Mouse (Mus musculus) G1E (cell line): ENCODE results near the gene Soga3. TPM values are rescaled to one million over a fixed set of nuclear protein-coding genes. Genes with fewer than 3 reads are reported as not detected.

Experiments used
- ATAC-seq: 2 replicates; pipeline ENCODE4 v1.8.0; 2016; ENCODE audit warnings: mild to moderate bottlenecking; ENCODE audit not compliant: insufficient number of reproducible peaks, poor library complexity, low FRiP score, severe bottlenecking; ENCODE audit errors: extremely low read depth
- DNase-seq: peaks from one replicate; pipeline ENCODE4 v3.0.0; 2012; ENCODE audit warnings: low spot score
- H3K27me3 ChIP-seq: 2 replicates; pipeline ENCODE4 v1.6.1; 2012; ENCODE audit warnings: mild to moderate bottlenecking, low read length, inconsistent platforms; ENCODE audit not compliant: insufficient read depth
- H3K36me3 ChIP-seq: replicated peaks from 2 replicates; pipeline ENCODE3; 2012; ENCODE audit warnings: mild to moderate bottlenecking, inconsistent platforms
- H3K4me1 ChIP-seq: 2 replicates; pipeline ENCODE4 v1.6.1; 2012; ENCODE audit warnings: low read depth, low read length, inconsistent platforms, mixed read lengths; ENCODE audit not compliant: insufficient read depth
- H3K4me3 ChIP-seq: 2 replicates; pipeline ENCODE4 v1.5.1; 2012; ENCODE audit warnings: low read depth, mild to moderate bottlenecking, inconsistent platforms, low read length, moderate library complexity, mixed read lengths
- H3K9me3 ChIP-seq: replicated peaks from 2 replicates; pipeline ENCODE4 v1.6.1; 2012; ENCODE audit warnings: inconsistent platforms
- CTCF ChIP-seq: IDR thresholded peaks from 2 replicates; pipeline ENCODE4 v1.5.1; 2012; ENCODE audit warnings: low read depth, low read length, inconsistent platforms, mixed read lengths
- GATA1 ChIP-seq: IDR thresholded peaks from 2 replicates; pipeline ENCODE4 v1.6.1; 2012; ENCODE audit warnings: borderline replicate concordance, low read length, inconsistent platforms, mixed read lengths
- GATA2 ChIP-seq: IDR thresholded peaks from 2 replicates; pipeline ENCODE4 v1.6.1; 2012; ENCODE audit warnings: low read depth, low read length, inconsistent platforms, borderline replicate concordance
- POLR2AphosphoS5 ChIP-seq: IDR thresholded peaks from 2 replicates; pipeline ENCODE4 v1.6.1; 2012; ENCODE audit warnings: low read depth, low read length, inconsistent platforms; ENCODE audit not compliant: insufficient replicate concordance
- TAL1 ChIP-seq: conservative IDR thresholded peaks from 2 replicates; pipeline ENCODE4 v1.6.1; 2012; ENCODE audit warnings: low read depth, low read length, inconsistent platforms, mixed read lengths
- polyA plus RNA-seq: library from polyadenylated mRNA; stranded (reverse); fragments of >175 nt; gene quantifications from 2 replicates; pipeline ENCODE4 v1.2.3, GENCODE M21; 2012
- total RNA-seq, 2 experiments: library from RNA; stranded (forward) in 1 of 2; stranded (reverse) in 1 of 2; fragments of 200-1000 nt in 1 of 2; fragments of >200 nt in 1 of 2; fragmentation: Nextera tagmentation in 1 of 2; gene quantifications; 2 replicates each; pipeline ENCODE4 v1.2.3; 2014 to 2017

Soga3 gene
- total RNA-seq (2014; fragmentation: Nextera tagmentation), result 2.0 TPM in 2 replicates
- 1.3 and 2.2 TPM in 2 replicates for total RNA-seq (2017)
- 11.7 and 17.6 TPM in 2 replicates for polyA plus RNA-seq

GRCm38 (mm10) chr10:29143566-29144335 lies at the start of gene Soga3:
Gene Soga3, plus strand, starts transcription at chr10:29143839.
- Histone ChIP-seq H3K4me3 (peak within 1 kb of the TSS; percentile 71), H3K36me3 (peaks cover 4% of the 10 kb centered on the region), H3K27me3 (peaks cover 8% of the 10 kb centered on the region; the same call in 1 of the 2 replicates), H3K9me3 (no peaks in the 10 kb centered on the region), H3K4me1 (peaks cover 27% of the 10 kb centered on the region)
- TF ChIP-seq CTCF (no peak), GATA2 (no peak), TAL1 (no peak), POLR2AphosphoS5 (no peak), GATA1 (no peak)
- peak; percentile 10 for DNase-seq
- ATAC-seq, result no peak

- Histone ChIP-seq H3K36me3 (no peaks in the 10 kb centered on the region), H3K9me3 (no peaks in the 10 kb centered on the region), H3K4me1 (no peaks in the 10 kb centered on the region), H3K27me3 (no peaks in the 10 kb centered on the region), H3K4me3 (no peak overlapping the region)
- ATAC-seq (no peak), DNase-seq (no peak)
- TF ChIP-seq CTCF (peak; percentile 18; the same call in 1 of the 2 replicates), GATA1 (no peak)
Observed at GRCm38 (mm10) chr10:29106962-29107361, 36.7 kb upstream of the Soga3 start.

GRCm38 (mm10) chr10:29142556-29143105 lies 1.0 kb upstream of the Soga3 start:
- Histone ChIP-seq H3K4me1 (peaks cover 21% of the 10 kb centered on the region), H3K27me3 (peaks cover 8% of the 10 kb centered on the region; the same call in 1 of the 2 replicates), H3K36me3 (no peaks in the 10 kb centered on the region), H3K4me3 (no peak overlapping the region), H3K9me3 (no peaks in the 10 kb centered on the region)
- DNase-seq (no peak), ATAC-seq (no peak)
- TF ChIP-seq GATA2, result no peak
- TF ChIP-seq TAL1, result no peak
- no peak for TF ChIP-seq CTCF
- TF ChIP-seq POLR2AphosphoS5, result no peak
- TF ChIP-seq GATA1, result no peak

DNA sequence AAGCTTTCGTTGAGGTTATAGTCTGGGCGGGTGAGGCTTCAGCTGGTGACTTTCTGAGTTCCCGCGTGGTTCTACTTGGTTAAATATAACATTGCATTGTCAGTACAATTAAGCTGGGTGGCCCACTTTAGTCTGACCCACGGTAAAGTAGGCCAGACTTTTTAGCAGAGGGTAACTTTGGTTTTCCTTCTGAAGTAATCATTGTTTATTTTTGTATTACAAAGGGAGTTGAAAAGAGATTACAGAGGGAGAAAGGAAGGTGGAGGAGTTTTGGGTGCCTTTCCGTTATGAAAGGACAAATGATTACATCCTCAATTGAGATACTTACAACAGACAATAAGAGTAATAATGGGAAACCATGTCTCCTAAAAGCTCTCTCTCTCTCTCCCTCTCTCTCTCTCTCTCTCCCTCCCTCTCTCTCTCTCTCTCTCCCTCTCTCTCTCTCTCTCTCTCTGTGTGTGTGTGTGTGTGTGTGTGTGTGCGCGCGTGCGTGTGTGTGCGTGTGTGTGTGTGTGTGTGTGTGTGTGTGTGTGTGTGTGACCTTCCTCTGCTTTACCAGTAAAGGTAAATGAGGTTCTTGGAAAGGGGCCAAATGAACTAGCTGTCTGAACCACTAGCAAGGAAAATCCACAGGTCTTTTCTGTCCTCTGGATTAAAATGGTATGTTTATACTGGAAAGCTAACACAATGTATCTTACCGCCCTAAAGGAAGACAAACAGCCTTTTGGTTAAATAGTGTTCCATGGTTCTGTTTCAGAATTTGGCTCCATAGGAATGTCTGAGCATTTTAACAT lies 1.2 kb downstream of the Soga3 start:
- peak overlapping the region; percentile 71 for H3K4me3 ChIP-seq
- DNase-seq (no peak), ATAC-seq (no peak)
- peaks cover 8% of the 10 kb centered on the region; the same call in 1 of the 2 replicates for H3K27me3 ChIP-seq
- H3K9me3 ChIP-seq, result no peaks in the 10 kb centered on the region
- H3K36me3 ChIP-seq, result peaks cover 4% of the 10 kb centered on the region
- TF ChIP-seq CTCF, result no peak
- TF ChIP-seq GATA2, result no peak
- TF ChIP-seq TAL1, result no peak
- TF ChIP-seq GATA1, result no peak
- TF ChIP-seq POLR2AphosphoS5, result no peak
- H3K4me1 ChIP-seq, result peaks cover 27% of the 10 kb centered on the region

DNA sequence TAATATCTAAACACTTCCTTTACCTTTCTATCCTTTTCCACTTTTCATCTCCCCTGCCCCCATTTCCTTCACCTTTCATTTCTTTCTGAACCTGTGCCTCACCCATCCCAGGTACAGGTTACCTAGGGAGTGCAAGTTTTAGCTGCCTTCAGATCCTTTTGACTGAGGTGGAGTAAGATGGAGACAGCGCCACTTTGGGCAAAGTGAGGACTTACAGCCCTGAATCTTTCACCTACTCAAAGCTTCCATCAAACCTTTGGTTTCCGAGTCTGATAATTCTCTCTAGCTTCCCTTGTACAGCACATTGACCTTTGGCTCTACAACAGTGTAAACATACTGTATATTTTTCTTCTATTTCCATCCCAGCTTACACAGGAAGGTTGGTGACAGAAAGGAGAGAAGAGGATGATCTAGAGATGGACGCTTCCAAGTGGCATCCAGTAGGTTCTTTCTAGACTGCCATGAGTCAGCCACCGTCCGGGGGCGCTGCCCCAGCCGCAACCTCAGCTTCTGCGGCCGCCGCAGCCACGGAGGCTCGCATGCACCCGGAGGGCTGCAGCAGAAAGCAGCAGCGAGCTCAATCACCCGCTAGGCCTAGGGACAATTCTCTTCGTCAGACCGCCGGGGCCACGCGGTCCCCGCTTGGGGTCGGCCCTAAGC lies 2.7 kb downstream of the Soga3 start:
- ATAC-seq (no peak), DNase-seq (no peak)
- Histone ChIP-seq H3K9me3 (no peaks in the 10 kb centered on the region), H3K4me1 (peaks cover 27% of the 10 kb centered on the region), H3K4me3 (peak overlapping the region; percentile 74), H3K36me3 (peaks cover 4% of the 10 kb centered on the region), H3K27me3 (peaks cover 8% of the 10 kb centered on the region; the same call in 1 of the 2 replicates)
- TF ChIP-seq CTCF (no peak), GATA1 (no peak), GATA2 (no peak), POLR2AphosphoS5 (no peak)
